Mouse (Mus musculus): ENCODE measurements around the gene Sdf2. TPM values are rescaled to one million over a fixed set of nuclear protein-coding genes. Genes with fewer than 3 reads are reported as not detected.

The Sdf2 gene
- total and polyA plus RNA-seq, 3 experiments: 68.1 to 81.4 TPM; not detected in 1

DNA sequence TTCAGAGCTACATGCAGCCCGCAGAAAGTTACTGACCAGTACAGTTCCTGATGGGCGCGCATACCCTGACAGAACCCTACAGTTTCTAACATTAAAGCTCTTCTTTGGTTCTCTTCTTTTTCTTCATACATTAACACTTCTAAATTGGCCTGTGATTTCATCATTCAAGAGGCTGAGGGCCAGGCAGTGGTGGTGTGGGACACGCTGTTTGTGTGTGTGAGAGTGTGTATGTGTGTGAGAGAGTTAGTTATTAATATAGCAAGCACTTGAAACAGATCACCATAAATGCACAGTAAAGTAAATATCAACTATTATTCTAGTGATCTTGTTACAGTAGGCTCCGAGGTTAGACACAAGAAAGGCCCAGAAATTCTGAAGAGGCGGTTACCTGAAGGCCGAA is 55.4 kb downstream of the Sdf2 start:
- H3K4me1 ChIP-seq (ENCODE audit: control insufficient read depth in 1 of 2, insufficient read depth in 2 of 2, low read length in 2 of 2): peaks cover 9 to 14% of the 10 kb centered on the region in 2 experiments; a peak in 3 of 4 replicates
- no peaks in the 10 kb centered on the region for H3K27me3 ChIP-seq (ENCODE audit: control insufficient read depth in 1 of 2, insufficient read depth in 2 of 2, low read length in 2 of 2)
- no peak; the same call in 1 of the 2 replicates for TF ChIP-seq TCF12 (IDR thresholded peaks at IDR 0.05; ENCODE audit: low read depth, low read length)
- TF ChIP-seq MAX (IDR thresholded peaks at IDR 0.05; ENCODE audit: low read length): peak; percentile 51
- TF ChIP-seq CTCF (IDR thresholded peaks at IDR 0.05 in 2 of 3, conservative IDR thresholded peaks at IDR 0.05 in 1 of 3; ENCODE audit: control insufficient read depth in 1 of 3, insufficient read depth in 1 of 3, low read depth in 2 of 3, low read length in 3 of 3, poor library complexity in 1 of 3, severe bottlenecking in 1 of 3): no peak
- TF ChIP-seq MXI1 (IDR thresholded peaks at IDR 0.05; ENCODE audit: low read depth, low read length): peak; percentile 78; the same call in 1 of the 2 replicates
- peak; percentile 92 for TF ChIP-seq CHD1 (IDR thresholded peaks at IDR 0.05; ENCODE audit: low read depth, low read length)
- no peak for TF ChIP-seq POLR2AphosphoS2 (IDR thresholded peaks at IDR 0.05; ENCODE audit: low read length)
- TF ChIP-seq RCOR1 (IDR thresholded peaks at IDR 0.05; ENCODE audit: low read depth, low read length): no peak
- no peak for TF ChIP-seq MAFK (IDR thresholded peaks at IDR 0.05; ENCODE audit: borderline replicate concordance, low read depth, low read length)
- peak; percentile 26; the same call in 1 of the 2 replicates for TF ChIP-seq MYC (IDR thresholded peaks at IDR 0.05; ENCODE audit: low read depth, low read length)
- TF ChIP-seq MEF2A (IDR thresholded peaks at IDR 0.05; ENCODE audit: extremely low read depth, insufficient replicate concordance, low read depth, low read length, poor library complexity, severe bottlenecking): no peak
- peak in 1 of 2 experiments; percentile 23; a peak in 1 of 4 replicates for TF ChIP-seq EP300 (IDR thresholded peaks at IDR 0.05; ENCODE audit: low read depth in 1 of 2, low read length in 2 of 2)
- TF ChIP-seq SMC3 (IDR thresholded peaks at IDR 0.05; ENCODE audit: low read depth, low read length): no peak
- no peak for TF ChIP-seq USF1 (IDR thresholded peaks at IDR 0.05; ENCODE audit: low read depth, low read length)
- no peak for TF ChIP-seq RAD21 (IDR thresholded peaks at IDR 0.05; ENCODE audit: low read depth, low read length)
- 0 out of 2 replicates have a peak, but pooled peaks have one; percentile 33 for TF ChIP-seq UBTF (IDR thresholded peaks at IDR 0.05; ENCODE audit: borderline replicate concordance, insufficient read depth, low read depth, low read length)
- TF ChIP-seq KAT2A (conservative IDR thresholded peaks at IDR 0.05; ENCODE audit: low read depth, low read length): peak; percentile 48; the same call in 1 of the 2 replicates
- TF ChIP-seq POLR2A (IDR thresholded peaks at IDR 0.05; ENCODE audit: control insufficient read depth in 1 of 2, insufficient read depth in 1 of 2, low read depth in 1 of 2, low read length in 2 of 2, poor library complexity in 1 of 2): no peak
- H3K79me2 ChIP-seq (ENCODE audit: control insufficient read depth, insufficient read depth, low read length, poor library complexity): peaks cover 32% of the 10 kb centered on the region
- H3K9ac ChIP-seq (ENCODE audit: control insufficient read depth, low read depth, low read length, poor library complexity, severe bottlenecking): peak overlapping the region; percentile 87
- H3K9me3 ChIP-seq (replicated peaks; ENCODE audit: insufficient read depth, low read length): no peaks in the 10 kb centered on the region
- peak overlapping the region; percentile 79 to 87 for H3K4me3 ChIP-seq (ENCODE audit: control insufficient read depth in 1 of 2, insufficient read depth in 1 of 2, low read depth in 2 of 2, low read length in 2 of 2)
- H3K36me3 ChIP-seq (ENCODE audit: control insufficient read depth in 1 of 2, insufficient read depth in 2 of 2, low read length in 2 of 2): peaks cover 24 to 39% of the 10 kb centered on the region in 2 experiments
- peak overlapping the region; percentile 91 for H3K27ac ChIP-seq (ENCODE audit: control insufficient read depth, low read depth, low read length)
- no peak for DNase-seq (ENCODE audit: low read depth, low spot score)

DNA sequence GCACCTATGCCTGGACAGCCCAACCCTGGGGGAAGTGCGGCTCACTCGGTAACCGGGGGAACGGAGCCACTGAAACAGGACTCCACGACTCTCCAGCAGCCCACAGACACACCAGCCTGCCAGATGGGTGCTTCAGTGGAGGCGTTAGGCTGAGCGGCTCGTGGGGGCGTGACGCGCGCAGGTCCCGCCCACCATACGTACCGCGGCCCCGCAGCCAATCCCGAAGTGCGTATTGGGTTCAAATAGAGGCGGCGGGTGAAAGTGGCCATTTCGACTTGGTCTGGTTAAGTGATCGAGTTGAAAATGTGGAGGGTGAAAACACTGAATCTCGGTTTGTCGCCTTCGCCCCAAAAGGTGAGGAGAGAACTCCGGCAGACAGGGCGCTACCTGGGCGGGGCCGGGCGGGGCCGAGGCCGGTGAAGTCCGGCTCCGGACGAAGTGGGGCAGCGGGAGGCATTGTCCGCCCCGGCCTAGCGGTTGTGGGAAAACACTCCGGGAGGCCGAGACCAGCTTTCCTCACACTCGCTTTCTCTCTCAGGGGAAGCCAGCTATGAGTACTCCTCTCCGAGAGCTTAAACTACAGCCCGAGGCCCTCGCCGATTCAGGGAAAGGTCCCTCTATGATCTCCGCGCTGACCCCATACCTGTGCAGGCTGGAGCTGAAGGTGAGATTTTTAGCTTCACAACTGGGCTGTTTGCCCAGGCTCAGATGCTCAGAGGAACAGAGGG is 56.0 kb downstream of the Sdf2 start, which contains the start of gene Spag5:
Gene Spag5, plus strand, starts transcription at position 173 of the 728 bp plus-strand sequence.
- H3K79me2 ChIP-seq (ENCODE audit: control insufficient read depth, insufficient read depth, low read length, poor library complexity): peaks cover 32% of the 10 kb centered on the region
- DNase-seq (ENCODE audit: low read depth, low spot score): peak; percentile 98
- H3K4me3 ChIP-seq (ENCODE audit: control insufficient read depth in 1 of 2, insufficient read depth in 1 of 2, low read depth in 2 of 2, low read length in 2 of 2): peak within 1 kb of the TSS; percentile 79 to 87
- H3K27me3 ChIP-seq (ENCODE audit: control insufficient read depth in 1 of 2, insufficient read depth in 2 of 2, low read length in 2 of 2): no peaks in the 10 kb centered on the region
- peaks cover 15% of the 10 kb centered on the region in 2 experiments; a peak in 3 of 4 replicates for H3K4me1 ChIP-seq (ENCODE audit: control insufficient read depth in 1 of 2, insufficient read depth in 2 of 2, low read length in 2 of 2)
- H3K27ac ChIP-seq (ENCODE audit: control insufficient read depth, low read depth, low read length): peak within 1 kb of the TSS; percentile 91
- peaks cover 30 to 45% of the 10 kb centered on the region in 2 experiments for H3K36me3 ChIP-seq (ENCODE audit: control insufficient read depth in 1 of 2, insufficient read depth in 2 of 2, low read length in 2 of 2)
- H3K9me3 ChIP-seq (replicated peaks; ENCODE audit: insufficient read depth, low read length): no peaks in the 10 kb centered on the region
- peak within 1 kb of the TSS; percentile 87 for H3K9ac ChIP-seq (ENCODE audit: control insufficient read depth, low read depth, low read length, poor library complexity, severe bottlenecking)
- TF ChIP-seq NELFE (IDR thresholded peaks at IDR 0.05; ENCODE audit: low read depth, low read length) (peak; percentile 98), RCOR1 (IDR thresholded peaks at IDR 0.05; ENCODE audit: low read depth, low read length) (peak; percentile 1; the same call in 1 of the 2 replicates), EP300 (IDR thresholded peaks at IDR 0.05; ENCODE audit: low read depth in 1 of 2, low read length in 2 of 2) (no peak), MAX (IDR thresholded peaks at IDR 0.05; ENCODE audit: low read length) (no peak), GATA1 (IDR thresholded peaks at IDR 0.05; ENCODE audit: low read depth, low read length) (no peak), BHLHE40 (IDR thresholded peaks at IDR 0.05; ENCODE audit: borderline replicate concordance, low read depth, low read length) (no peak), JUND (IDR thresholded peaks at IDR 0.05; ENCODE audit: low read depth, low read length) (no peak), UBTF (IDR thresholded peaks at IDR 0.05; ENCODE audit: borderline replicate concordance, insufficient read depth, low read depth, low read length) (peak; percentile 35; the same call in 1 of the 2 replicates), GABPA (IDR thresholded peaks at IDR 0.05; ENCODE audit: low read depth, low read length) (no peak), POLR2AphosphoS2 (IDR thresholded peaks at IDR 0.05; ENCODE audit: low read length) (peak; percentile 99), E2F4 (IDR thresholded peaks at IDR 0.05; ENCODE audit: borderline replicate concordance, low read depth, low read length) (peak; percentile 87; the same call in 1 of the 2 replicates), USF2 (IDR thresholded peaks at IDR 0.05; ENCODE audit: borderline replicate concordance in 1 of 2, insufficient read depth in 1 of 2, low read depth in 1 of 2, low read length in 2 of 2) (no peak), POLR2AphosphoS5 (IDR thresholded peaks at IDR 0.05; ENCODE audit: borderline replicate concordance, low read depth, low read length) (peak; percentile 76; the same call in 1 of the 2 replicates), SIN3A (IDR thresholded peaks at IDR 0.05; ENCODE audit: low read length) (peak; percentile 93), ZMIZ1 (IDR thresholded peaks at IDR 0.05; ENCODE audit: low read depth, low read length) (peak; percentile 97), NRF1 (IDR thresholded peaks at IDR 0.05; ENCODE audit: insufficient read depth, low read depth, low read length, poor library complexity, severe bottlenecking) (peak; percentile 67)
